Mouse (Mus musculus): Measurements from ENCODE around the gene Gm20696.

GRCm38 (mm10) chr6:99478873-99479650 is 187.5 kb downstream of the Gm20696 start:
- TF ChIP-seq CTCF (IDR thresholded peaks at IDR 0.05; ENCODE audit: low read depth) (no peak), EP300 (optimal IDR thresholded peaks at IDR 0.05) (no peak)
